Mouse (Mus musculus) forebrain, embryonic 10.5 days (tissue): ENCODE measurements around the gene Npnt. TPM values are rescaled to one million over a fixed set of nuclear protein-coding genes. Genes with fewer than 3 reads are reported as not detected.

ENCODE experiments used
- DNase-seq: peaks from one replicate; pipeline ENCODE4 v3.0.0-alpha.2; 2017; ENCODE audit warnings: low spot score; ENCODE audit errors: extremely low spot score
- H3K27ac ChIP-seq: fragments of 300-500 bp; sonication (generic); 2 replicates; pipeline ENCODE4 v1.5.1; 2016; ENCODE audit warnings: mild to moderate bottlenecking
- H3K27me3 ChIP-seq: fragments of 300-500 bp; sonication (generic); 2 replicates; pipeline ENCODE4 v1.6.1; 2016; ENCODE audit warnings: mild to moderate bottlenecking; ENCODE audit not compliant: poor library complexity, severe bottlenecking
- H3K36me3 ChIP-seq: fragments of 300-500 bp; sonication (generic); replicated peaks from 2 replicates; pipeline ENCODE4 v1.6.1; 2016; ENCODE audit warnings: mild to moderate bottlenecking, moderate library complexity
- H3K4me1 ChIP-seq: fragments of 300-500 bp; sonication (generic); 2 replicates; pipeline ENCODE4 v1.6.1; 2016
- H3K4me3 ChIP-seq: fragments of 300-500 bp; sonication (generic); 2 replicates; pipeline ENCODE4 v1.5.1; 2016; ENCODE audit warnings: mild to moderate bottlenecking, moderate library complexity
- H3K9me3 ChIP-seq: fragments of 300-500 bp; sonication (generic); 2 replicates; pipeline ENCODE4 v1.6.1; 2016; ENCODE audit warnings: mild to moderate bottlenecking, moderate library complexity
- WGBS: fragments of 180-500 bp; shearing (Covaris S2); methylation state at CpG from one replicate; pipeline ENCODE4 v1.1.7; 2016; 5-methylcytosine and 5-hydroxymethylcytosine counted together
- polyA plus RNA-seq: library from polyadenylated mRNA; unstranded; fragments of >200 nt; fragmentation: Nextera tagmentation; extraction: Ambion mirVana; gene quantifications from 2 replicates; pipeline ENCODE4 v1.2.1, GENCODE M21; 2016

The Npnt gene
- polyA plus RNA-seq, 1 experiment from 2014 or later, result 8.8 TPM

DNA sequence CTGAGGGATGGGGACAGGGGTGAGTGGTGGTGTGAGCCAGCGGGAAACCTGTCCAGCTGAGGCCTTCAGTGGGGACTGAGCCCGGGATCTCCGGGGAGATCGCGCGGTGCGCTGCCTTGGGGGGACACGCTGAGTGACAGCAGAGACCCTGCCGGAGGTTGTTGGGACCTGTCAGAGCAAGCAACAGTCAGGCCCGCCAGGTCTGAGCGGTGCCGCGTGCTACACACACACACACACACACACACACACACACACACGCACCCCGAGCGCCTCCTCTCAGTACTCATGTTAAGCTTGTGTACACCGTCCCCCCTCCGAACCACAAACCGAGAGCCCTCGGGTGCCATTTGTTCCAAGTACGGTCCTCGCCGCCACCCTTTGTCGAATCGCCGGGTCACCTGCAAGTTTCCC is 706 bp downstream of the Npnt start:
- Histone ChIP-seq H3K27ac (peak overlapping the region; percentile 81), H3K4me3 (peak overlapping the region; percentile 63), H3K36me3 (no peaks in the 10 kb centered on the region), H3K27me3 (peaks cover 60% of the 10 kb centered on the region), H3K4me1 (peaks cover 36% of the 10 kb centered on the region), H3K9me3 (no peaks in the 10 kb centered on the region)
- DNase-seq, result peak; percentile 55
- WGBS, result 0% methylated on average over 25 of the region's 26 CpGs

DNA sequence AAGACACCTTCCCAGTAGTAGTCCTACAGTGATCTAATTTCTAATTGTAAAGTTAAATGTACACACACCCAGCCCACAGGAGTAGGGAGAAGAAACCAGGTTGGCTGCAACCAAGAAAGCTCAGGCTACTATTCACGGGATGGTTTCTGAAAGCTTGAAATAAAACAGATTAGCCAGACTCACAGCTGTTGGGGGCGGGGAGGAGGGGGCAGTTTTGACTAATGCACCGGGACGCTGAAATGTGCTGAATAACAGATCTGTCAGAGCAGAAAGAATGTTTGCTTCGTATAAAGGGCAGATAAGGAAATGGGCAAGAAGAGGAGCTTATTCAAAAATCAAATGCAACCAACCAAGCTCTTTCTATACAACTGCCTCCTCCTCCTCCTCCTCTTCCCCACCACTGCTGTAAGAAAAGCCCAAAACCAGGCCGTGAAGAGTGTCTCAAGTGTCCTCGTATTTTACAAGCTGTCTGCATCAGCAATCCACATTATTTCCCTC is 1.7 kb downstream of the Npnt start:
- no peaks in the 10 kb centered on the region for H3K9me3 ChIP-seq
- no peaks in the 10 kb centered on the region for H3K36me3 ChIP-seq
- no peak overlapping the region for H3K27ac ChIP-seq
- DNase-seq, result no peak
- WGBS, result 25% methylated on average over 7 of the region's 7 CpGs
- H3K4me1 ChIP-seq, result peaks cover 43% of the 10 kb centered on the region
- no peak overlapping the region for H3K4me3 ChIP-seq
- peaks cover 60% of the 10 kb centered on the region for H3K27me3 ChIP-seq

DNA sequence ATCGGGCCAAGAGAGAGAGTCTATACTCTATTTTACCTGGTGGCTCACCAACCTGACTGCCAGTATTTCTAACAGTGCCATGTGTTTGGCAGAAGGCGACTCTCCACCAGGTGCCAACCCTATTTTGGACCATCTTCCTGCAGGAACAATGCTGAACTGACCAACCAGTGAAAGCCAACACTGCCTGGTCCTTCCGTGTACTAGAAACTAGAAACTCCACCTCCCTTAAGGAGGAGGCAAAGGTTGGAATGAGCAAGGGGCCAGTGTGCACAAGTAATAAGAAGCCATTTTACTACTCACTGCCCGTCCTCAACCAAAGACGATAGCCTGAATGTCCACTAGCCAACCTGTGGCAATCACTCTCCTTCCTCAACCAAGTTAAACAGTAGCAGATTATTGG is 4.0 kb downstream of the Npnt start:
- Histone ChIP-seq H3K9me3 (no peaks in the 10 kb centered on the region), H3K27ac (no peak overlapping the region), H3K27me3 (peaks cover 49% of the 10 kb centered on the region), H3K36me3 (no peaks in the 10 kb centered on the region), H3K4me3 (no peak overlapping the region), H3K4me1 (peaks cover 43% of the 10 kb centered on the region)
- 90% methylated on average over 5 of the region's 5 CpGs for WGBS
- no peak for DNase-seq

DNA sequence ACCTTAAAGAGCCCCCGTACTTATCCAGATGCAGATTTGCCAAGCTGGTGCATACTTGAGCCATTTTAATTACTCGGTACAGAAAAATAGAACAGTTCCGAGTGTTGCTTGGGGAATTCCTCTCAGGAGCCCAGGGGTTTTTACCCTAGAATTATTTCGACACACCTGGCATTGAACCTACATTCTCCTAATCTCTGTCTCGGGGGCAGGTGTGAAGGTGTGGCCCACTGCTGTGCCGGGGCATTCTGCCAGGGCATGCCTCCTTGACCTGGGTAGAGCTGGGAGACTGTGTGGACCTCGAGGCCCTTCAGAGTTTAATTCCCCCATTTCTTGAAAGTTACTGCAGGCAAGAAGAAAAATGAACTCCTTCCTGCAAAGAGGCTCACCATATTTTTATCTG is 4.4 kb downstream of the Npnt start:
- no peak for DNase-seq
- Histone ChIP-seq H3K27ac (no peak overlapping the region), H3K9me3 (no peaks in the 10 kb centered on the region), H3K4me3 (no peak overlapping the region), H3K4me1 (peaks cover 43% of the 10 kb centered on the region), H3K36me3 (no peaks in the 10 kb centered on the region), H3K27me3 (peaks cover 45% of the 10 kb centered on the region)
- WGBS, result 86% methylated on average over 7 of the region's 7 CpGs

DNA sequence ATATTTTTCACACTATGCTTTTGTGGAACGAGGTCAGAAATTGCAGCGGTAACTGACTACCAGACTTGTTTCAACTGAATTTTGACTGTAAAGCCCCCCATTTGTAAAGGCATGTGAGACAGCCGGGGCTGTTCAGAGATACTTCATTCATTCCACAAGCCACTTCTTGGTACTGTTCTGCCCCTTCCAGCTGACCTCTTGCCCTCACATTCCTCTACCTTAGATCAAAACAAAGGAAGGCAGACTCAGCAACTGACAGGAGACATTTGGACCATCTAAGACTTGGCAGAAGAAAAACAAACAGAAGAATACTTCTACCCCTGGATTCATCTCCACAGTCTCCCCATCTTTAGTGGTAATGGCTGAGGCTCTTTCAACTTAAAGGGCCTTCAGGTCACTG is 5.5 kb downstream of the Npnt start:
- no peak overlapping the region for H3K27ac ChIP-seq
- H3K9me3 ChIP-seq, result no peaks in the 10 kb centered on the region
- H3K4me1 ChIP-seq, result peaks cover 33% of the 10 kb centered on the region
- peaks cover 37% of the 10 kb centered on the region for H3K27me3 ChIP-seq
- H3K36me3 ChIP-seq, result no peaks in the 10 kb centered on the region
- WGBS, result 49% methylated on average over 3 of the region's 3 CpGs
- DNase-seq, result no peak
- no peak overlapping the region for H3K4me3 ChIP-seq

DNA sequence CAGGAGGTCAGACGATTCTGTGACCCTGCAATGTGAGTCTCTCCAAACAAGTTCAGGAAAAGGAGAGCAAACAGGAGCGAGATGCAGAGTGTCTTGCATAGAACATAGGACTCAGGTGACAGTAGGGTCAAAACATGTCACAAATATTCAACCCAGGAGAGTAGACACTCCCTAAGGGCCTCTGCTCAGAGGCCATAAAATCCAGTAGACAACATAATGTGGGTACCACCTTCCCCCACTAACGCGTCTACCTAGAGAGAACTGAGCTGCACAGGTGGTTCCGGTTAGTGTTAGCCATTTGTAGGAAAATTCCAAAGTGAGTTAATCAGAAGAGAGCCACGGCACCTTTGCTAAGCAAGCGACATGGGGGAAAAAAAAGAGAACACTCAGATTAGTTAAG is 5.9 kb downstream of the Npnt start:
- no peaks in the 10 kb centered on the region for H3K9me3 ChIP-seq
- no peaks in the 10 kb centered on the region for H3K36me3 ChIP-seq
- peaks cover 33% of the 10 kb centered on the region for H3K27me3 ChIP-seq
- H3K4me3 ChIP-seq, result no peak overlapping the region
- DNase-seq, result peak; percentile 29
- H3K27ac ChIP-seq, result no peak overlapping the region
- H3K4me1 ChIP-seq, result peaks cover 29% of the 10 kb centered on the region
- 54% methylated on average over 7 of the region's 7 CpGs for WGBS

DNA sequence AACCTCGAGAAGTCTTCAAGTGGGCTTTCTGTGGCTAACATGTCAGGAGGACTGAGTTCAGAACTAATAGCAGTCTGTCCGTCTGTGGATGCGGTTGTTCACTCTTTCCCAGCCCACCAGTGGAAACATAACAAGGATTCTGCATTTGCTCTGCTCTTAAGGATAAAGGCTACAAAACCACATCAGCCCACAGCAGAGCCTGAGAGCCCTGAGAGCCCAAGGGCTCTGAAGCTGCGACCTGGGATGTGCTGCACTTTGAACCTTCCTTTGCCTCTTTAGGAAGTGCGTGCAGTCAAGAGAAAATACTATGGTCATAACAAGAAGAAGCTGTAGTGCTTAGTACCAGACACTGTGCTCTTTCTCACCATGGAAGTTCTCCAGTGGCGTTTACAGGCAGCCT is 7.3 kb downstream of the Npnt start:
- H3K4me3 ChIP-seq, result no peak overlapping the region
- DNase-seq, result no peak
- 83% methylated on average over 6 of the region's 6 CpGs for WGBS

DNA sequence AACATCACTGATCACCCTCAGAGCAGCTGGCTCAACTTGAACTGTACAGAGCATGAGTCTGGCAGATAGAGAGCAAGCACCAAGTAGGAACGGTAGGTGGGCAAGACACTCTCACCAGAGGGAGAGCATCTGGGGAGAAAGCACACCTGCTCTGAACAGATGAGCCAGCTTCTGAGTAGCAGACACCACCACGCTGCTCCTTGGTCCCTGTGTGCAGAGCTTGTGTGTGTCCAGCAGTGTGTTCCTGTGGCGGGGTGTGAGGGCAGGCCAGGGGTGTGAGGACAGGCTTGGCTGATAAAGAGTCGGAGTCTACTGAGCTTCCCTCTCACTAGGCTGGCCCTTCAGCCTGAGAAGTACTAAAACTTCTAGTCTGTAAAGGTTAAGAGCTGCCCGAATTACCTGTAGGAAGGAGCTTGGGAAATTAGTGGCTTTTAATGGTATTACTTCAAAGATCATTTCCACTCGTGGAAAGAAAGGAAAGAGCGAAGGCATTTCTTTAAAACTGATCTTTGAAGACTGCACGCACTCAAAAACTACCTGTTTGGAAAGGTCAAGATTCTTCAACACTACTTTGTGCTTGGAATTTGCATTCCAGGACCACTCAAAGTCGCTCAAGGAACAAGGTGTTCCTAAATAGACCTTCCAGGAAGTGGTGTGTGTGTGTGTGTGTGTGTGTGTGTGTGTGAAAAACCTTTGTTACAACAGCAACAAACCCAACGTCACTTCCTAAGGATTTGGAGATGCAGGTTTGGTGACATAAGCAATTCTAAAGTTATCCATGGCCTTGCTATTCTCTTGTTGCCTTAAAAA is 9.7 kb downstream of the Npnt start:
- Histone ChIP-seq H3K27me3 (no peaks in the 10 kb centered on the region), H3K27ac (no peak overlapping the region), H3K4me1 (peaks cover 17% of the 10 kb centered on the region), H3K36me3 (no peaks in the 10 kb centered on the region), H3K4me3 (no peak overlapping the region), H3K9me3 (no peaks in the 10 kb centered on the region)
- 88% methylated on average over 10 of the region's 10 CpGs for WGBS
- DNase-seq, result no peak

More for the DNA sequence above, 7.3 kb downstream of the Npnt start:
- Histone ChIP-seq H3K4me1 (peaks cover 17% of the 10 kb centered on the region), H3K27me3 (peaks cover 19% of the 10 kb centered on the region), H3K27ac (no peak overlapping the region), H3K9me3 (no peaks in the 10 kb centered on the region), H3K36me3 (no peaks in the 10 kb centered on the region)

DNA sequence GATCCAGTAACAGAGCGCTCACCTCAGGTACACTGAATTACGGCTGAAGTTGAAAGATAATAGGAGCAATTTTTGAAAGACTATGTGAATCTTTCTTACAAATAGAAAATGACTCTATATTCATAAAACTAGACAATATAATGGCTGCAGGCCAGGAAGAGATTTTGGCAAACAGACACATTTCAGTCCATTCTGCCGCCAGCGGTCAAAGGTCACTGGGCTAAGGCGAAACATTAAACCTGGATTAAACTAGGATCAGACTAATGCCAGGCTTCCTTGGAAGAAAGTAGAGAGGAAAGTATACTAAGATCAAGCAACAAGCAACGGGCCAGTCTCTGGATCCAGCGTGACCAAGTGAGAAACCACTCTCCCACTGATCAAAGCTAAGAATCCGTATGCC is 11.1 kb downstream of the Npnt start:
- no peak for DNase-seq
- Histone ChIP-seq H3K27ac (no peak overlapping the region), H3K9me3 (no peaks in the 10 kb centered on the region), H3K4me1 (peaks cover 3% of the 10 kb centered on the region; the same call in 1 of the 2 replicates), H3K36me3 (no peaks in the 10 kb centered on the region), H3K4me3 (no peak overlapping the region), H3K27me3 (no peaks in the 10 kb centered on the region)
- 83% methylated on average over 8 of the region's 8 CpGs for WGBS

DNA sequence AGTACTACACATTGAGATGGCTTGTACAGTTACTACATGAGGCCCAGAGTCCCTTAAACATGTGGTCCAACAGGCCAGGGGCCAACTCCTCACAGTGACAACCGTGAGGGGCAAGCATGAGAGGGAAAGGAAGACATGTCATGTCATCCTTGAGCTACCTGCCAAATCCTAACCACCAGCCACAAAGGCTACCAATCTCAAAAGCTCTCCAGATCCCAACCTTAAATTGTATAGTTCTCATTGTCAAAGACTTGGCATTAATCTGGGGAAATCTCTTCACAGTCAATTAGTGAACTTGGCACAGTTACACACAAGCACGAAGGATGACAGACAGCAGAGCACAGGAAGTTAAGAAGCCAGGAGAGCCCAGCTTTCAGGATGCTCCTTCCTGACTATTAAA is 15.4 kb downstream of the Npnt start:
- no peak for DNase-seq
- H3K4me1 ChIP-seq, result no peaks in the 10 kb centered on the region
- H3K36me3 ChIP-seq, result no peaks in the 10 kb centered on the region
- no peak overlapping the region for H3K4me3 ChIP-seq
- no peaks in the 10 kb centered on the region for H3K27me3 ChIP-seq
- WGBS, result 83% methylated on average over 2 of the region's 2 CpGs
- H3K9me3 ChIP-seq, result no peaks in the 10 kb centered on the region
- no peak overlapping the region for H3K27ac ChIP-seq

DNA sequence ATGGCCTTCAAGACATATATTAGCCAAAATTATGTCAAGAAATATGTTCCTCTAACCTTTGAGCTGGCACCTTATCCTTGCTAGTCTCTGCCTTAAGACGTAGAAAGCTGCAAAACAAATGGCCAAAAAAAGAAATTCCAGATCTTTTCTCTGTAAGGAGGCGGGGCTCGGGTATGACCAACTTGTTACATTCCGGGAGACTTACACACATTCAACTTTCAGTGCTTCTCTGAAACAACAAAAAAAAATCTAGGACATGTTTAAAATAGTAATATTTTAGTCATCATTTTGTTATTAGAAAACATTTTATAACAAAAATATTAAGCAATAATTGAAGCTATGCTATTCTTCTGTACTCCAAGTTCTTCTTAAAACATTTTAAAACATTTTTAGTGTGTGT is 18.6 kb downstream of the Npnt start:
- Histone ChIP-seq H3K9me3 (no peaks in the 10 kb centered on the region), H3K4me1 (no peaks in the 10 kb centered on the region), H3K36me3 (no peaks in the 10 kb centered on the region), H3K27ac (no peak overlapping the region), H3K27me3 (no peaks in the 10 kb centered on the region), H3K4me3 (no peak overlapping the region)
- no peak for DNase-seq
- 92% methylated on average over 4 of the region's 4 CpGs for WGBS

DNA sequence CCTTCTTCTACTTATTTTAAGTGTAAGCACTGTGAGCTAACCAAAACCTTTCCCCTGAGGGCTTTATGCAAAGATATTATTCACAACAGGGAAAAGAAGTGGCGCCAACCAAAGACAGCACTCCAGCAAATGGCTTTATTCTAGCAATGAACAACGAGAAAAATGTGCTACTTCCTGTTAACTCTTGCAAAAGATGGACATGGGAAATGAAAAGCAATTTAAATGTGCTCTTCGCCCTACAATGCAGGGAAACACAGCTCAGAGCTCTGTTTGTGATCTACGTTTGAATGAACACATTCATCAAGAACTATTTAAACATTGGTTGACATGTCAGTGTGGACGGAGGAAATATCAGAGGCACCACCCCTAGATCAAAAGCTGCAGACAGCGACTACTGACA is 20.2 kb downstream of the Npnt start:
- Histone ChIP-seq H3K4me1 (no peaks in the 10 kb centered on the region), H3K27me3 (no peaks in the 10 kb centered on the region), H3K9me3 (no peaks in the 10 kb centered on the region), H3K36me3 (no peaks in the 10 kb centered on the region), H3K27ac (no peak overlapping the region), H3K4me3 (no peak overlapping the region)
- no peak for DNase-seq
- WGBS, result 85% methylated on average over 6 of the region's 6 CpGs

DNA sequence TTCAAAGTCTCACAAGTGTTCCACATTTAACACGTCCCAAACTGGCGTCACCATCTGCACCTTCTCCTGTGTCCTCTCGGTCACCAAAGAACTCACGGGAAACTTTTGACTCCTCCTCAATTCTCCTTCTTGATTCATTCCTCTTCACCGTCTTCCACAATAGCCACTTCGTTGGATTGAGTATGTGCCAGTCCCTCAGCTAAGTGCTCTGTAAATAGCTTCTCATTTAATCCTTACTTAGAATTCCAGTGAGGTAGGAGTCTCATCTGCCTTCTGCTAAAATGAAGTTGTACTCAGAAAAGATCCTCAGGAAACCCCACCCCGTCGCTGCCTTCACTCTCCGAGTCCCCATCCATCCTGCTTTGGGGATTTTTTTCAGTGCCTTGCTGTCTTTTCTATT is 21.9 kb downstream of the Npnt start:
- Histone ChIP-seq H3K4me1 (no peaks in the 10 kb centered on the region), H3K27me3 (no peaks in the 10 kb centered on the region), H3K4me3 (no peak overlapping the region), H3K36me3 (no peaks in the 10 kb centered on the region), H3K9me3 (no peaks in the 10 kb centered on the region), H3K27ac (no peak overlapping the region)
- DNase-seq, result no peak
- 90% methylated on average over 9 of the region's 9 CpGs for WGBS
